Mouse (Mus musculus) gastrocnemius, adult 8-10 months (tissue): ENCODE measurements around the gene Tmeff1. TPM values are rescaled to one million over a fixed set of nuclear protein-coding genes. Genes with fewer than 3 reads are reported as not detected.

ENCODE experiments used
- DNase-seq, 2 experiments: peaks; one replicate each; pipeline ENCODE4 v3.0.0; 2022; ENCODE audit warnings: low spot score in 2 of 2
- total RNA-seq, 4 experiments: library from RNA; stranded (reverse); gene quantifications; 2 replicates each; pipeline ENCODE4 v1.2.4; 2022

Gene Tmeff1
- total RNA-seq, 4 experiments from 2014 or later = 0.51 to 0.86 (median 0.64) TPM

DNA sequence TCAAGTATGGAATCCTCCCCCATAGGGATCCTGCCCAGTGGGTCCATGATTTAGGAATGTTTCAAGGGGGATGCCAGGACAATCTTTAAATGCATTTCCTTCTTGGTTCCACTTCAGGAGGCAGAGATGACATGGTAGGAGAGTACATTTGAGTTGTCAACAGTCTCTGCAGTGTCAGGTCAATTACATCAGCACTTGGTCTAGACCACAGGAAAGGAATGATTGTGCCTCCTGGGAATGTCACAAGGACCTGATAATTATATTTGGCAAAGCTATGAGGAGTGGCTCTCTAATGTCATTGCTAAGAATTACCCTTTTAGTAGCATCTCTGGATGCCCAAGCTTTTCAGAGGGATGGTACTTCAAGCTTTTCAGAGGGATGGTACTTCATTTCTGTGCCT is 20.0 kb upstream of the Tmeff1 start:
- no peak for DNase-seq

DNA sequence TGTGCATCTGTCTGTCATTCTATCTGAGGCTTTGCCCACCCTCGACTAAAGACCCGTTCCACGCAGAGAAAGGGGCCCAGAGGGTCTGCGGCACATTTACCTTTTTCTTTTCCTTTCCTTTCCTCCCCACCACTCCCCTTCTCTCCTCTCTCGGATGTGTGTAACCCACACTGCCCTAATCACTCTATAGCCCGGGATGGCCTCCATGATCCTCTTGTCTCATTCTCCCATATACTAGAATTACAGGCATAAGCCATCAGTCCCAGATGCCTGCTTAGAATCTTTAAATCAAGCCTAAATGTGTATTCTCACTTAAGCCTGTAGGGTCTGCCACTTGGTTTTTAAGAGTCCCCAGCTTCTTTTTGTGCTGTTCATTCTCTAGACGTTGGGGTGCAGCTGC is 8.6 kb upstream of the Tmeff1 start:
- DNase-seq = no peak

DNA sequence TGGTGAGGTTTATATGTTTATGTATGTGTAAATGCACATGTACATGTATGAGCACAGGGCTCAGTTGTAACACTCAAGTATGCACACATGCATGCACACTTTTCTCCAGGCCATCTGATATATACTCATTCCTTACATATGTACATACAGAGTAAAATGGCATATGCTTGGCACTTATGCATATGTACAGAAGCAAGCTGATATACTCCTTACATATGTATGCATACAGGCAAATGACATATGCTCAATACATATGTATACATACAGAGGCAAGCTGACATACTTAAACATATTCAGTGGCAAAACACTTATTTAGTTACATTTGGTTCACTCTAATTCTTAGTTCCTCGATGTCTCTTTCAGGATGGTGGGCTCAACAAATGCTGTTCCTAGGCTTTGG is 7.1 kb upstream of the Tmeff1 start:
- no peak for DNase-seq

DNA sequence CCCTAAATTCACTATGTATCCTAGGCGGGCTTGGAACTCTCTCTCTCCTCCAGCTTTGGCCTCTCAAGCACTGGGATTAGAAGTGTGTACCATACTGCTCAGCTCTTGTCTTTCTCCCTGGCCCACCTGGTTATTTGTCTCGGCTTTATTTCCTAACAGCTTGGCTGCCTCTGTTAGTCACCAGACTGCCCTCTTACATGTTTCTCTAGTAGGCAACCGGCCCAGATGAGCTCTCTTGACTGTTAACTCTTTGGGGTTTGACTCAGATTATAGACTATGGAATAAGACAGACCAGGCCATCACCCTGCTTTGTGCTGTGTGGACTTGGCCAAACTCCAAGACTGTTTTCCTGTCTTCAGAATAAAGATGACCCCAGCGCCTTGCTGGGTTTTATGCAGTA is 6.6 kb upstream of the Tmeff1 start:
- no peak for DNase-seq

DNA sequence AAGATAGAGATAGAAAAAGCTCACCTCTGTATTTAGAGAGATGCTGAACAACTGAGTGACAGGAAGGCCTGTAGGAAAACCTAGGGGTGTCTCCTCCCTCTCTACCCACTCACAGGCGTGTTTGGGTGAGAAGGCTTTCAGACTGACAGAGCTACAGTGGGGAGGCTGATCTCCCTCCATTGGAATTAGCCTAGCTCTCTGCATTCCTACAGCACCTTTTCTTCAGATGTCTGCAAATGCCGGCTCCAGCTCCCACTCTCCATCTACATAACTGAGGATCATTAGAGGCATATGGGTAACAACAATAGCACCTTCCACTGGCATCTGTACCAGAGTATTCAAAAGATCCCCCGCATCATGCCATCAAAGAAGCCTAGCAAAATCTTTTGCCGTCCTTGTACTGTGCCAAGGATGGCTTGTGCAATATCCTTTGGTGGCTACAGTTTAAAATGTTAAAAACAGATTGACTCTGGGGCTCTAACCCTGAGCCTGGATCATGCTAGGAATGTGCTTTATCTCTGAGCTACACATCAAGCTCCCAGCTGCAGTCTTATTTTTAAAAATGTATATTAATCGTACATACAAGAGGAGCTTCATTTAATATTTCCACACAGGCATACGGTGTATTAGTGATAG is 5.4 kb upstream of the Tmeff1 start:
- DNase-seq = no peak

DNA sequence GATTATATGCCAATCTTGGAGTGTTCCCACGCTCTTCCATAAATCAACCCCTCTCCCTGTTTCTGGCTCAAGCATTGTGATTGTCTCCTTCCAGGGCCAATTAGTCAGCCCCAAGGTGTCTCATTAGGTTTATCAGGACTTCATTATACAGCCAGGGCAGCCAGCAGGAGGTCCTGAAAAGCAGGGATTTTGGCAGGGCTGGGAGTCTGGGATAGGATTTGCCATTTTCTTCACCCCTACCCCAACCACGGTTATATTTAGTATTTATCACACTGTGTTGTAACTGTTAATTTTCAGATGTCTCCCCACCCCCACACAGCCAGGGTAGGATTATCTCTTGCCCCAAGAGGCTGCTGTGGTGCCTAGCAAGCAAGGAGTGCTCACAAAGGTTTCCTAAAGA is 3.8 kb upstream of the Tmeff1 start:
- DNase-seq = no peak

DNA sequence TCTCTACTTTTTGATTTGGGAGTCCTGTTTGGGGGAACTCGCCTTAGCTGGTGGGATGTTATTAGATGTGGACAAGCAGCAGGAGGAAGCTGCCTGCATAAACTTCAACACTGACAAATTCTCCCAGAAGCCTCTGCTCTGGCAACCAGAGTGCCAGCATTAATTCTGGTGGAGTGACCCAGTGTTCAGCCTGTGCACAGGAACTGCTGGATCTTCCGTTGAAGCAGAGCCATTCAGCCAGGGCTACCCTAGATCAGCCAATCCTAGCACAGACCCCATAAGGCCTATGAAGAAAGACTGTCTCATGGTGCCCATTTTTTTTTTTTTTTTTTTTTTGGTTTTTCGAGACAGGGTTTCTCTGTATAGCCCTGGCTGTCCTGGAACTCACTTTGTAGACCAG is 3.0 kb upstream of the Tmeff1 start:
- DNase-seq = no peak

DNA sequence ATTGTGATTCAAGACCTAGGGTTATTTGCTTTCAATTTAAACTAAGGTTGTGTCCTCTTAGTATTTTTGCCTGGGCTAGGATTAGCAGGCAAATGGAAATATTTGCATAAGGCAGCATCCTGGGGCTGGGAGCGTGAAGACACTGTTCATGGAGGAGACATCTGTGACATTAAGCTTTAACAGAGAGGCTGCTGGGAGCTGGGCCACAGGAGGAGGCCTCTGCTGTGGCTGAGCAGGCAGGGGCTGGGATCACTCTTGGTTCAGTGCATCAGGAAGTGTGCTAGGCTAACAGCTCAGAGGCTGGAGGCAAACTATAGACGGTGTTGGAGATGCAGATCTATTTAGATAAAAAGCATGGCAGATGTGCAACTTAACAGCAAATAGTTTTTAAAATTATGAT is 2.0 kb upstream of the Tmeff1 start:
- no peak for DNase-seq

DNA sequence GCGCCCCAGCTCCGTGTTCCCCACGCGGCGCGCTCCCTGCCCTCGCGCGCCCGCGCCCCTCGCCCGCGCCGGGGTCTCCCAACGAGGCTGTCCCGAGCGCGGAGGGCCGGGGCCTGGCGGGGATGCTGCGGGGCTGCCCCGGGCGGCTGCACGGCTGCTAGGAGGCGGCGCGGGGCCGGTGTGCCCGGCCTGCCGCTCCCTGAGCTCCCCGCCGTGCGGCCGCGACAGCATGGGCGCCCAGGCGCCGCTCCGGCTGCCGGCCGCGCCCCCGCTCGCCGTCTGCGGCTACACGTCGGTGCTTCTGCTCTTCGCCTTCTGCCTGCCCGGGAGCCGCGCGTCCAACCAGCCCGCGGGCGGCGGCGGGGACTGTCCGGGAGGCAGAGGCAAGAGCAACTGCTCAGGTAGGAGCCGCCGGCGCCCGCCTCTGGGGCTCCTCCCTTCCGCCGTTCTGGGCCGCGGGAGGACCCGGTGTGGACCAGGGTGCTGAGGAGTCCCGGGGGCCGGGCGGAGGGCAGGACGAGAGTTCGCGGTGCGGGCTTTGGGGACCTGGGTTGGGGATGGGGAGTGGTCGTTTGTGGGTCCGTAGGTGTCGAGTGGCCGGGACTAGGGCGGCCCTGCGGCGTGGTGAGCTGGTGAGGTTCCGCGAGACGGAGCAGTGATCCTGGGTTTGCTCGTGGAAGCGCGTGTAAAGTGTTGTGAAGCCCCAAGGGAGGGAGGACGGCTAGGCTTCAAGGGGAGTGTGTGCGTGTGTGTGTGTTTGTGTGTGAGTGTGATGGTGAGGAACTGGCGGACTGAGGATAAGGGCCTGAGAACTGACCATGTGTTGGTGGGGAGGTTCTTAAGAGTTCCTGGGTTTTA is 496 bp downstream of the Tmeff1 start:
- no peak for DNase-seq

DNA sequence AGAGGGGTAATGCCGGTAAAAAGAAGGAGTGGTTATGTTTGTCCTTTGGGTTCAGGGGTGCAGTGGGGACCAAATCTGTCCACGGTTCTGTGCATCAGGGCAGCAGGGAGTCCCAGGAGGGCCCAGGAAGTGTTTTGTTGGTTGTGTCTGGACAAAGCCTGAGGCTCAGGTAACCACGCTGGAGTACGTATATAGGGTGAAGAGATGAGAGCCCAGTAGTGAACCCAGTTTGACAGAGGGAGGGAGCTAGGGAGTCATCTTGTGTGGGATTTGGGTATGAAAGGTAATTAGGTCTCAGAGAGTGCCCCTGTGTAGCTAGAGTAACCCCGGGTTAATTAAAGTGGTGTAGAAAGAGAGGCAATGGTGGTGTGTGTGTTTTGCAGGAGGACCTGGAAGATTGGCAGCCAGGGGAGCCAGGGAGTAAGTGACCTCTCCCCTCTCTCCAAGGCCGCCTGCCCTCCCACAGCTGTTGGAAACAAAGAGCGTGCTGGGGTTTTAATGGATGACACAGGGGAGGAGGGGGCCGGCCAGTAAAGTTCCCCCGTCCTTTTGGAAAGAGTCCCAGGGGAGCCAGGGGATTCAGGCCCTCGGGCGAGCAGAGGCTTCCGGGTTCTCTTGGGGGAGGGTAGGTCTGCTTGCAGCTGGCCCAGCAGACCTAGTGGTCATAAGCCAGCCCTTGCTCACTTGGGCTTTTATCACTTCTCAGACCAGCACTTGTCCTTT is 1.3 kb downstream of the Tmeff1 start:
- no peak for DNase-seq

DNA sequence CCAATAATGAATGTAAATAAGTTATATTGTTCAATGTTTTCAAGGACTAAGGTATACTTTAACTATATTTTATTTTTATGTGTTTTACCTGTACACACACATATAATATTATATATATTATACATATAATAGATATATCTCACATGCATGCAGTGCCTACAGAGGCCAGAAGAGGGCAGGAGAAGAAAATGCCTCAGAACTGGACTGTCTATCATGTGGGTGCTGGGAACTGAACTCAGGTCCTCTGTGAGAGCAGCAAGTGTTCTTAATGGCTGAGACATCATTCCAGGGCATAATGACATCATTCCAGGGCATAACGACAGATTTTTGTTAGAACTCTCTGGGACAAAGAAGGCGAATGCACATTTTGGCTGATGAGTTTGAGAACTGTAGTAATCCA is 2.6 kb downstream of the Tmeff1 start:
- DNase-seq = no peak

DNA sequence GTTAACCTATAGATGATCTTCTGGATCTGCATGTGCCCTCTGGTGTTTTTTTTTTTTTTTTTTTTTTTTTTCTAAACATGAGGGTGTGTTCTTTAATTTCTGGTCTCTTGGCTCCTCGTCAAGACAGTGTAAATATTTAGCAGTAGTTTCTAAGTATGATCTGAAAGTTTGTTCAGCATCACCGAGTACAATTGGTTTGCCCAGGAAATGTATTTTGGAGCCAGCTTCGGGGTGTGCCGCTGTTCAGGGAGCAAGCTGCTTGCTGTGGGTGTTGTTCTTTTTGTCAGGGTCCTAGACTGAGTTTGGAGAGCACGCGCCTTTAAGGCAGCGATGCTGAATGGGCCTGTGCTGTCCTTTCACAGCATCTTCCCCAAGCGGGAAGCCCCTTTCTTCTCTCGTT is 3.6 kb downstream of the Tmeff1 start:
- DNase-seq = no peak

DNA sequence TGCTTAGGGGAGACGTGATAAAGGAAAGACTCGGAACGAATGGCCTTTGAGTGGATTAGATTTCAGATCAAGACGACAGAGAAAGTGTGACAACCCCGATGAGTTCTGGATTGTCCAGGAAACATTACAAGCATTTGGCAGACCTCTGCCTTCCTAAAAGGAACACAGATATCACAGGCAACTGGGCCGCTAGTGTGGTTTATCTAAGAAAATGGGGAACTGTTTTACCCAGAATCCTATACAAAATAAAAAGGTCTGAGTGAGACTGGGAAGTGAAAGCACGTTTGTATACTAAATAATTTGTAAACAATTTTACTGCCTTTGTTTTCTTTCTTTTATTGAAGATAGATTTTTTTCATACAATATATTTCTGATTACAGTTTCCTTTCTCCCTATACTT is 5.9 kb downstream of the Tmeff1 start:
- no peak for DNase-seq

DNA sequence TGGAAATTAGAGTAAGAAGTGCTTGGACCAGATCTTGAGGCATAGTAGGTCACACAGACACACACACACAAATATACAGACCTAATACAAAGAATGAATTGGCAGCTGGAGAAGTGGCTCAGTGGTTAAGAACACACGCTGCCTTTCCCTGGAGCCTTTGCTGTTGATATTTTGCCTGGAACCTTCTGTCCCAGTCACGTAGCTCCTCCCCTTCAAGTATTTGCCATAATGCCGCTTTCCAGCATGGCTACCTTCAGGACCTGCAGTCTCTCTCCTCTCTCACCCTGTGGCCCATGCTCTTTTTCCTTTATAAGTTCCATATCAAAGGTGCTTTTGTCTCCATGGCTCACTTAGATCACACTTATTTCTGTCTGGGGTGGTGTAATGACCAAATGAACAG is 6.4 kb downstream of the Tmeff1 start:
- DNase-seq = no peak

DNA sequence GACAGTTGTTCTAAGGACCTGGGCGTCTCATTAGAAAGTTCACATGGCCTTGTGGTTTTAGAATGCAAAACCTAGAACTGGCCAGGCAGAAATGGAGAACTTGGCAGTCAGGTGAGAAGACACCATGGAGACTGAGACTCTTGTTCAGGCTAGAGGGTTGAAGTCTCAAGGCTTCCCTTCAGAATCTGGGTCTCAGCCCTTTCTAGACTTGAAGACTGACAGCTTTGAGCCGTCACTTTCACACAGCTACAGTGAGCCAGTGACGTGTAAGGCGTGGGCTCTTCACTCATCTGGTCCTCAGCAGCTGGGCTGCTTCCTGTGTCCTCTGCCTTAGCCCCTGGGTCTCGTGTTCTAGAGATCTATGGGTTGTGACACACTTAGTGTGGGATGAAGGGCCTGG is 7.4 kb downstream of the Tmeff1 start:
- no peak for DNase-seq

DNA sequence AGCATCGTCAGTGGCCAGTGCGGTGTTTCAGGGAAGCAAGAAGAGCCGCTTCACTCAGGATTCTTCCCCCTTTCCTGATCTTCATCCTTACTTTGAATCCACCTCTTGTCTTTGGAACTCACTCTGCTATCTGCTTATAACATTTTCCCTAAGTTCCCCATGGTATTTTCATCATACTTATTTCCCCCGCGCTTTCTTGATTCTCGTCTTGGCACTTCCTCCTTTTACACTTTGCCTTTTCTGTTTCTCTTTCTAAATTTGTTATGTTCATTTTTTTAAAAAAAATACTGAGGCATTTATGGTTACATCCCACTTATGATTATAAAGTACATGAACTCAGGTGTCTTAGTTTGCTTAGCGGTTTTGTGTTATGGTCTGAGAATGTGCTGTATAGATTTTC is 7.9 kb downstream of the Tmeff1 start:
- DNase-seq = no peak

DNA sequence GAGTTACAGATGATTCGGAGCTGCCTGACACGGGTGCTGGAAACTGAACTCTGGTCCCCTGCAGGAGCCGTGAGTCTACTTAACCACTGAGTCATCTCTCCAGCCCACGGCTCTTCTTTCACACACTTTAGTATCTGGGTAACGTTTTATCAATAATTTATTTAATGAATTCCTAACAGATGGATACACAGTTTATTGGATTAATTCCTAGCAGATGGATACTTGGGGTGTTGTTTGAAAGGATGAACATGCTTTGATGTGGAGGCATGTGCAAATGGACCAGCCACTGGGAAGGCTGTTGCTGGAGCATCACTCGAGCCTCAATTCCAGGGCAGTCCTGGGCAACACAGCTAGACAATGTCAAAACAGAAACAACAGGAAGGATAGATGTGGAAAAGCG is 11.1 kb downstream of the Tmeff1 start:
- DNase-seq = no peak

DNA sequence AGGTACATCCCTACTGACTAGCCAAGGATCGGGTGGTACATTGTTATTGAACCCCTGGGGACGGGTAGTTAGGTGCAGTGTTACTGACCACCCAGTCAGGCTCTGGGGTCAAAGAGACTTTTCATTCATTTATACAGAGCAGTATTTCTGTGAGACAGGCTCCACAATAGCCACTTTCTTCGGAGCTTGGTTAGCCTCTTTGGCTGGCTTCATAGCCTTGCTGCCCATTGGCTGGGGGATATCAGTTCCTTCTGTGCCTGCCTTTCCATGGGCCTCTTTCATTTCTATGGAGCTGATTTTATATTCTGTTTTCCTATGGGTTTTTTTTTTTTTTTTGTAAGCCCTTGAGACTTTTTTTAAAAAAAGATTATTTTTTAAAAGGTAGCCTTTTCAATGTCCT is 20.7 kb downstream of the Tmeff1 start:
- no peak for DNase-seq

DNA sequence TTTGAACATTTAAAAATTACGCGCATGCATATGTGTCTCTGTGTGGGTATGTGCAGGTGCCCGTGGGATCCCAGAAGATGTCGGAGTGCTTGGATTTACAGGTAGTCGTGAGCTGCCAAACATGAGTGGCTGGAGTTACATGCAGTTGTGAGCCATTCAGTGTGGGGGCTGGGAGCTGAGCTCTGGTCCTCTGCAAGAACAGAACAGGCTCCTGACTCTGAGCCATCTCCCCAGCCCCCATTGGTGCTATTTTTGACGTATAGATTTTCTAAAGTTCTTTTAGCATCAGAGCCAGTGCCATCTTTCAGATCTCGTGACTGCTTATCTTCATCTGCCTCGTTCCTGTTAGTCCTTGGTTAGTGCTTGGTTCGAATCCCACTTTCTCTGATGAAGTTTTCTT is 24.5 kb downstream of the Tmeff1 start:
- DNase-seq = no peak

DNA sequence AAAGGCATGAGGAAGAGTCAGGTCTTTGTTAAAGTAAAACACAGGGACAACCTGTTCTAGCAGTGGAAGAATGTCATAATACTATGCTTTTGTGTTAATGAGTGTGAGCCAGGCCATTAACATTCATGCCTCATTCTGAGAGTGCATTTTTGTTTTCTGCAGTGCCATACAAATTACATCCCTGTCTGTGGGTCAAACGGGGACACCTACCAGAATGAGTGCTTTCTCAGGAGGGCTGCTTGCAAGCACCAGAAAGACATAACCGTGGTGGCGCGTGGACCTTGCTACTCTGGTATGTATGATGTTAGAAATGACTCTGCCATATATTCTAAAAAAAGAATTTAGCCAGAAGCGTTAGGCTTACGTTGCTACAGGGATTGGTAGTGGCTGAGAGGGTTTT is 25.3 kb downstream of the Tmeff1 start:
- no peak for DNase-seq

DNA sequence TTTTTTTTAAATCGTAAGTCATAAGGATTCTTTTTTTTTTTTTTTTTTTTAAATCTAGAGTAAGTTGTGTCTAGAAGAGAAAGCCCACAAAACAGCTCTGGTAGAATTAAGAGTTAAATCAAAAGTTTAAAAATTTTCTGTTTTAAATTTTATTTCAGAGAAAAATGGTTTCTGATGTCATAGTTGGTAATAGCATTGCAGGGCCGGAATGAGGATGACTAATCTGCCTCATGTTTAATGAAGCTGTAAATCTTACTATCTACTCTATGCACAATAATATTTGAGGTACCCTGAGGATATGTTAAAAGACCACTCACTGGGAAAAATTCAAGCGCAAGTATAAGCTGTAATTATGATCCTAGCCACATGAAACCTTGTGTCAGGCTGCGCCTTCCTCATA is 30.5 kb downstream of the Tmeff1 start:
- no peak for DNase-seq

DNA sequence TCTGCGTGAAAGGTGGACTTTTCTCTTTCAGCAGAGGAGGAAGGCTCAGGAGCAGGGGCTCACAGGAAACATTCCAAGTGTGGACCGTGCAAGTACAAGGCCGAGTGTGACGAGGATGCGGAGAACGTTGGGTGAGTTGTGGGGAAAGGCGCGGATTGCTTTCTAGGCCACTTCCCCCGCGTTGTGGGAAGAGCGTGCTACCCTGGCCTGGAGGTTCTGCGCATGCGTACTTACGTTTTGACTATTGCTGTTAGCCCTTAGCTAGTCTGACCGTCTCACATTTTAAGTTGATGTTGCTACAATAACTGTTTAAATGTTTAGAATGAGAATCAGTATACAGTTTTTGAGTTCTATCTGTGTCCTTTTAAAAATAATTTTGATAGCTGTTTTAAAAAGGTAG is 32.2 kb downstream of the Tmeff1 start:
- no peak for DNase-seq

DNA sequence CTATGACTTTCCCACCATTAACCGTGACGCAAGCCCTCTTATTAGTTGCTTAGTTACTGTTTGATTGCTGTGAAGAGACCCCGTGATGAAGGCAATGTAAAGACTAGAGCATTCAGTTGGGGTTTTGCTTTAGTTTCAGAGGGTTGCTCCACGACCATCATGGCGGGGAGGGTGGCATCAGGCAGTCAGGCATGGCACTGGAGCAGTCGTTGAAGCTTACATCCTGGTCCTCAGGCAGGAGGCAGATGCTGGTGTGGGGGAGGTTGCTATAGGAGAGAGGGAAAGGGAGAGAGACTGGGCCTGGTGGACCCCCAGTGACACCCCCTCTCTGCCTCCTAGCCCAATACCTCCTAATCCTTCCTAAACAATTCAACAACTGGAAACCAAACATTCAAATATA is 35.1 kb downstream of the Tmeff1 start:
- no peak for DNase-seq
